Mouse (Mus musculus) fat pad, adult 2 months (tissue): ENCODE results near the gene Numbl.

Source experiments
- DNase-seq: peaks from one replicate; pipeline ENCODE4 v3.0.0-alpha.2; 2011; ENCODE audit warnings: low read depth, low spot score; ENCODE audit errors: extremely low read depth

The Numbl gene

DNA sequence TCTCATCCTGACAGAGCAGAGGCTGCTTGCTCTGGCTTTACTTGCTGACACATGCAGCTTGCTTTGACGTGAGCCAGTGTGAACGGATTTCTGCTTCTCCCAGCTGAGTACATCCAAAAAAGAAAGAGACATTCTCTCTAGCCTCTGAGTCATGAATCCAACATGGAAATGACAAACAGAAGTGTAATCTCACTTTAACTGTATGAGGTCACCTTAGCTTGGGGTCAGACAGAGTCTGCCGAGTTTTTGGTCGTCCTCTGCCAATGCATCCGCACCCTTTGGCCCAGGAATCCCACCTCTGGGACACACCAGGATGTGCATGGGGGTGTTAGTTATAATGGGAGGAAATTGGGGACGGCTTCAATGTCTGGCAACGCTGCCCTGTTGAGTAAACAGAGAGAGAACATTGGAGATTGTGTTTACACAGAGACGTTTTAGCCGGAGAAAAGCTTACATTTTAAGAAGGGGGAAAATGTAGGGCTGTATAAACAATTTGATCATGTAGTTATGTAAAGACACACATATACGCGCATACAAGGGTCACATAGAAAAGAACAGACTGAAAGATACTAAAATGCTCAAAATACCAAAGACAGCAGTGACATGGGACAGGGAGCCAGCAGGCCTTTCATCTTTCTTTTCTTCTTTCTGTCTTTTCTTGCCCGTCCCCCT lies 33.7 kb downstream of the Numbl start:
- no peak for DNase-seq

DNA sequence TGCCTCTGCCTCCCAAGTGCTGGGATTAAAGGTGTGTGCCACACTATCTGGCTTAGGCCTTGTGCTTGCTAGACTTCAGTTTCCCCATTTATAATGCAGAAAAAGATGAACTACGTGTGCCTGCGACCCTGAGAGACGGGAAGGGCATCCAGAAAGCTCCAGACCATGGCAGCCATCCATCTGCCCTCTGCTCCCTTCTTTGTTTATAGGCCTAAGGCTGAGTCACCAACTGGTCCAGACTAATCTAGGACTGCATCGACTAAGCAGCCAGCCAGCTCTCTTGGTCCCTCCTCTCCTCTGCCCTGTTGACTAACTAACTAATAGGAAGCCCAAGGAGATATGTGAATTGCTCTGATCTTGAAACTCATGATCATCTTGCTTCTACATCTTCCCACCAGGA lies 37.7 kb downstream of the Numbl start:
- no peak for DNase-seq

DNA sequence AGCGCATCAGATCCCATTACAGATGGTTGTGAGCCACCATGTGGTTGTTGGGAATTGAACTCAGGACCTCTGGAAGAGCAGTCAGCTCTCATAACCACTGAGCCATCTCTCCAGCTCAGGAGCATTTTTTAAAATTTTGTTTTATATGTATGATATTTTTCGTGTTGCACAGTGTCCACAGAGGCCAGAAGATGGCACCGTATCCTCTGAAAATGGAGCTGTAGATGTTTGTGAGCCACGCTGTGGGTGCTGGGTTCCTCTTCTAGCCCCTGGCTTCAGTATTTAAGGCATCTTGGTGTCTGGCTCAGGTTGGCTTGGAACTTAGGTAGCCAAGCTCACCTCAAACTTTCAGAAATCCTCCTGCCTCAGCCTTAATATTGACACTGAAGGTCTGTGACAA lies 38.3 kb downstream of the Numbl start:
- DNase-seq: no peak

DNA sequence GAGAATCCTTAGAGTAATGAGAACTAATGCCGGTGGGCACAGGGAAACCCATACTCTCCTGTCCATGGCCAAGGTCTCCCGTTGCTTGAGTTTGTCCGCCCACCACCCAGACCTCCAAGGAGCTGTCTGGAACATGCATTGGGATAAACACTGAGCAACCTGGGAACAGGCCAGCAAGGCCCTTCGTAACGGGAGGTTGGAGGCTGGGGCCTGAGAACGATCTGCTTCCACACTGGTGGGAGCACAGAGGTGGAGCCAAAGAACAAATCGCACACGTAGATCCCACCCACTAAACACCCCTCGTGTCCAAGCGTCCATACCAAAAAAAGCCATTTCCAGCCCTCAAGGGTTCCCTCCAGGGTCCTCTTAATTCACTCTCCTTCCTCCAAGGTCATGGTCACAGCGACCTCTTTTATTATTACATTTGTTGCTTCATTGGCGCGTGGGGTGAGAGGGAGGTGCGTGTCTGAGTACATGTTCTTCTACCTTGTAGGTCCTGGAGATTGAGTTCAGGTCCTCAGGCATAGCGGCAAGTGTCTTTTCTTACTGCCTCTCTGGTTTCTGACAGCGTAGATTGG lies 39.9 kb downstream of the Numbl start:
- no peak for DNase-seq

DNA sequence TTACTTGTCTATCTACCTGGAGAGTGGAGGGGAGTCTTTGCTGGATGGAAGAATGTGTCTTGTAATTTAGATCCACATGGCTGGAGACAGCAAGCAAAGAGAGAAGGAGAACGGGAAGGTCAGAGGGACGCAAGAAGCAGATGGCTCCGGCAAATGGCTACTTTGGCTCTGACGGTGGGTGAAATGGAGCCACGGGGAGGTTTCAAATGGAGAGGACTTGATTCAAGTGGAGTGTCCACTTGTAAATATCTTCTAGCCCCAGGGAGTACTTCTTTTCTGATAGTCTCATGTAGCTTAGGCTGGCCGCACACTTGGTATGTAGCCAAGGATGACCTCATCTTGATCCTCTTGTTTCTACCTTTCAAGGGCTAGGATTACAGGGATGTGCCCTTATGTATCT lies 40.6 kb downstream of the Numbl start:
- DNase-seq: no peak

DNA sequence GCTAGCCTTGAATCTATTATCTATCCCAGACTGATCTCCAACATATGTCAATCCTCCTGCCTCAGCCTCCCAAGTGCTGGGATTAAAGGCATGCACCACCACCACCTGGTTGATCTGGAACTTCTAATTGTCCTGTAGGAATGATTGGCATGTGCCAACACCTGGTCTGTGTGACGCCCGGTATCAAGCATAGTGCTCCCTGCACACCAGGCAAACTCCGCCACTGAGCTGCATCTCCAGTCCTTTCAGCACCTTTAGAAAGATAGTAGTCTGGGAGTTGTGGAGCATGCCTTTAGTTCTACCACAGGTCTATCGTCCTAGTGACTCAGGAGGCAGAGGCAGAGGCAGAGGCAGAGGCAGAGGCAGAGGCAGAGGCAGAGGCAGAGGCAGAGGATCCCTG lies 42.1 kb downstream of the Numbl start:
- no peak for DNase-seq

DNA sequence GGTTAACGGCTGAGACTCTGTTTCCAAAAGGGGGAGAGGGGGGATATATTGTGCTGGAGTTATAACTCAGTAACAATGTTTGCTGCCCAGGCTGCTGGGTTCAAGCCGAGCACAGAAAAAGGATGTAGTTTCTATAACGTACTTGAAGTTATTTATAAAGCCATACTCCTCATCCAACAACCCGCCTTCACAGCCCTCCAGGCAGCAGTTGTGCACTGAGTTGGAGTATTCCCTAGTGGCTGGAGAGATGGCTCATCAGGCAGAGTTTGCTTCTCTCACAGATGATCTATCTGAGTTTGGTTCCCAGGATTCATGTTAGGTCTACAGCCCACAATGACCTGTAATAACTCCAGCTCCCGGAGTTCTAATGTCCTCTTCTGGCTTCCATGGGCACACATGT lies 42.6 kb downstream of the Numbl start:
- DNase-seq: no peak

DNA sequence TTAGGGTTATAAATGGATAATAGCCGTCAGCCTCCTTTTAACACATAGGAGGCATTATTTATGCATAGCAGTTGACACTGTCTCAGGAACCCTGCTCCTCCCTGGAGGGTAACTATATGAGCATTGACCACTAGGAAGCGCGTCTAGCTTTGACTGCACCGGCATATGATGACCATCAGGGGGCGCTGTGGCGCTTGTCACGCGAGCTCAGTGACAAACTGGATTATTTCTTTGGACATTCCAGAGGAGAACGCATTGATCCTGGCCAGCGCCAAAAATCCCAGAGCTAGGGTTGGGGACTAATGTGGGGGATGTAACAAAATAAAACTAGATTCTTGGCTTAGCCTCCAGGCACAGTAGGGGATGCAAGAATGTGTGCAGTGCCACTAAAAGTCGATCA lies 43.9 kb downstream of the Numbl start:
- peak; percentile 51 for DNase-seq

DNA sequence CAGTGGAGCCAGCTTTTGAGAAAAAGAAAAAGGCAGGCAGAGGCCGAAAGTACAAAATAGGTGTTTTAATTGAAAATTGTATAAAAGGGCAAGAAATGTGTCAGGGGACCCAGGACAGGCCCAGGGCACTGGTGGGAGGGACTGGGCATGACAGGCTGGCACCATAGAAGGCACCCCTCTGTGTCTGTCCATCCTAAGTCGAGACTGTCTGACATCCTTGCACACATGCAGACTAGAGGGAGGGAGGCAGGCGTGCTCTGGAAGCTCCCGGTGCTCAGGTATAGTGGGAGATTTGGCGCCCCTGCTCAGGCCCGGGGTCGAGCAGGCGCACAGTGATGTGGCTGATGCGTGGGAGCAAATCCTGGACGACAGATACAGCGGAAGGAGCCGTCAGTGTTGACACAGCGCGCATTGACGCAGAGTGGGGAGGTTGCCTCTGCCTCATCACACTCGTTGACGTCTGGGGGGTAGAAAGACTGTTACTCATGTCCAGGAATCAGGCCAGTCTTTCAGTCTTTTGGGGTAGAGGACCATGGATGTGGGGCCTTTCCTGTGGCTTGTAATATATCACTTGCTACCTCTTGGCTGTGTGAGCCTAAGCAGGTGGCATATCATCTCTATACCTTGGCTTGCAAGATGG lies 47.0 kb downstream of the Numbl start:
- DNase-seq: no peak

DNA sequence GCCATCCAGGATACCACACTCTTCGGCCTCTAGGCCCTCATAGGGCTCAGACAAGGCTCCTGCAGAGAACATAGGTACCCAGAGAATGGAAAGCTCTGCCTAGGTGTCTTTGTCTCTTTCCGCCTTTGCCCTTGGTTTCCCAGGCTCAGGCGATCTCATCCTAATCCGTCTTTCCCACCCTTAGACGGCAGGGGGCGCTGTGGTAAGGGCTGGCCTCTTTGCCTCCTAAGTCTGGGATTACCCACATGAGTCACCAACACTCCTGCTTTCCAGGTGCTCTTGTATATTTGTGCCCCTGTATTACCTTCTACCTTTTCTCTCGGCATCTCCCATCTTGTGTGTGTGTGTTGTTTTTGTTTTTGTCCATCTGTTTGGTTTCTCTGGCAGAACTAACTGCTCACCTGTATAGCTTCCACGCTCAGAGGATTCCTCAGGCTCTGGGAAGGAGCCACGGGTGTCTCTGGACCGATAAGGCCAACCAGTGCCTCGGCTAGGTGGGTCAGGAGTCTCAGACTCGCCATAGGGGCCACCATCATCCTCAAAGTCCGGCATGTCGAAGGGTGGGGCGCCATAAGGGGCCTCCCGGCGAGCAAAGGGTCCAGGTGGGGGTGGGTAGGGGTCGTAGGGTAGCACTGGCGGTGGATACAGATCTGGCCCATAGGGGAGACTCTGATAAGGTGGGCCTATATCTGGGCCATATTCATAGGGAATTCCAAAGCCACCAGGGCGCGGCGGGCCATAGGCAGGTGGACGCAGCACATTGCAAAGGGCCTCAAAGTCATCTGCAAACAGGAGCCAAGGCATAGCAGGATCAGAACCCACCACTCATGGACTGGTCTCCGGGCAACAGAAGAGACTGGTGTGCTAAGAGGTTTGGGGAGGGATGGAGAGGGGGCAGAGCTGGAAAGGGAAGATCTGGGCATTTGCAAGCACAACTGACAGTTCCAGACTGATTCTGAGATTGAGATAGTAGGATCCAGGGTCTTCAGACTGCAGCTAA lies 48.2 kb downstream of the Numbl start:
- no peak for DNase-seq

DNA sequence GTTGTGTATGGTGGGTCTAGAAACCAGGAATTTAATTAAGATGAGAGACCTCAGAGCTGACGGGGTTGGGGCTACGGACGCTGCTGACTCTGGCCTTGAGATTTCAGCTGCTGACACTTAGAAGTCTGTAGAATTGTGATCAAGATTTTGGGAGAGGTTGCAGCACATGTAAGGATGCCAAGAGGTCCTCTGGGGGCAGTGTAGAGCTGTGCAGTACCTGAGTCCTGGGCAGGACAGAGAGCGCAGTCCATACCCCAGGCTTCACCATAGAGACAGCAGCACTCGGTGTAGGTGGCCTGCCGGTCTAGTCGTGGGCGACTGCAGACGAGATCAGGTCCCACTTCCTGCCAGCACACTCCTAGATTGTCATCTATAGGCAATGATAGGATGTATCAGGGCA lies 49.3 kb downstream of the Numbl start:
- DNase-seq: no peak

DNA sequence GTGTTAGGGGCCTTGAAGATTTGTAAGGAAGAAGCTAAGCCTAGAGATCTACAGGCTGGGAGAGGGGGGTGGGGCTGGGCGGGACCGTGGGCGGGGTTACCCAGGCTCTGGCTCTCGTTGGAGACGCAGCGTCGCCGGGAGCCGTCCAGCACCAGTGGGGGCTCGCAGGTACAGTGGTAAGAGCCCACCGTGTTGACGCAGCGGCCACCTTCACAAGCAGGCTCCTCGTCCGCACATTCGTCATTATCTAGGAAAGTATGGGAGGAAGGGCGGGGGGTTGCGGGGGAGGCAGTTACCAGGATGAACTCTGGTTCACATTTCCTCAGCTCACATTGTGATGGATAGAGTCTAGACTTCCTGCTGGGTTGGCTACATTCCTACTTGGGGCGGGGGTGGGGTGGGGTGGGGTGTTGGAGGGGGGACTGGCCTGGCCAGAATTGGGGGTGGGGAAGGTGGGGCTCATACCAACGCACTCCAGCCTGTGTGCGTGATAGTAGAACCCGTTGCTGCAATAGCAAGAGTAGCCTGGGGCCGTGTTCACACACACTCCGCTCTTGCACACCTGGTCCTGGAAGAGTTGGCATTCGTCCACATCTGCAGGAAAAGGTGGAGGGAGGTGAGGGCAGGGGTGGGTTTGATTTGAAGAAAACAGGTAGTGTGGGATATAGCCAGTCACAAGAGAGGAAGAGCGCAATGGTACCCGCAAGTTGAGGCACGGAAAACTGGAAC lies 50.8 kb downstream of the Numbl start:
- DNase-seq: no peak

DNA sequence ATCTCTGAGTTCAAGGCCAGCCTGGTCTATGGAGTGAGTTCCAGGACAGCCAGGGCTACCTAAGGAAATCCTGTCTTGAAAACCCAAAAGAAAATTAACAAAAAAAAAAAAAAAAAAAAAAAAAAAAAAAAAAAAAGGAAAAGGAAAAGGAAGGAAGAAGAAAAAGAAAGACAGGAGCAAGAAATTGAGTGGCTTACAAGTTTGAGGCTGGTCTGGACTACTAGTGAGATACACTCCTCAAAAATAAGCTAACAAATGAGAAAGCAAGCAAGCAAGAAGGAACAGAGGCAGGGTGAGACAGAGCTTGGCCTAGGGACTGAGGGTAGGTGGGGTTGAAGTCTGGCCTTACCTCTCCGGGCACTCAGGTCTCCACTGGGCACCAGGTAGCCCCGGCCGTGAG lies 51.6 kb downstream of the Numbl start:
- no peak for DNase-seq

DNA sequence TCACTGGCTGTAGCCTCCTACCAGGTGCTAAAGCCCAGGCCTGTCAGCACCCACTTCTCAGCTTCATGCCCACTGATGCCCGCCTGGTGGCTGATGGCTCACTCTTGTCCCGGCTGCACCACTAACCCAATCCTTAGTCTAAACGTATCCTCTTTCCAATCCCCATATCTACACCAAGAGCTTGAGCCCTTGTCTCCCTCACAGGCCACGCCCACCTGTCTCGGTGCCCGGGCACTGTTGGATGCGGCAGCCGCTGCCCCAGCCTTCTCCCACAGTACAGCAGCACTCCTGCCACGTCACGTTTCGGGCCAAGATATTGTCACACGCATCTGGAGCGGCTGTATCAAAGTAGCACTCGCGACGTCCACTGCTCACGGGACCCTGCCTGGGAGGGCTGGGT lies 52.1 kb downstream of the Numbl start:
- DNase-seq: no peak

DNA sequence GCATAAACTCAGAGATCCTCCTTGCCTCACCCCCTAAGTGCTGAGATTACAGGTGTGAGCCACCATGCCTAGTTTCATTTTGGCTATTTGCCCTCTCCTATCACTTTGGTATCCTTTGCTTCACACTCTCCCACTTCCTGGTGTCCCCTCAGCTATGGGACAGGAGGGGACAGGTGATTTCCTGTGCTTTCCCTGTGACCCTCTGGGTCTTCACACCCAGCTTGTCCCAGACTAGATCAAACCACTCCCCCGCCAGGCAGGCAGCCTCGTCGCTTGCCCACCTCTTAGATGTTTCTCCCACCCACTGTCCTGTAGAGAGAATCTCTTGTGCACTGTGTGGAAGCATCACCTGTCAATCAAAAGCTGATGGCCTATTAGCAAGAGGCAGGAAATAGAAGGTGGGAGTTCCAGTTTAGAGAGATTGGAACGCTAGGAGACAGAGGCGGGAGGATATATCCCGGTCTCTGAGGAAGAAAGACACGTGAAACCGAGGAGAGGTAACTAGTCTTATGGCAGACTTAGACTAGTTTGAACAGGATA lies 52.8 kb downstream of the Numbl start:
- DNase-seq: no peak

DNA sequence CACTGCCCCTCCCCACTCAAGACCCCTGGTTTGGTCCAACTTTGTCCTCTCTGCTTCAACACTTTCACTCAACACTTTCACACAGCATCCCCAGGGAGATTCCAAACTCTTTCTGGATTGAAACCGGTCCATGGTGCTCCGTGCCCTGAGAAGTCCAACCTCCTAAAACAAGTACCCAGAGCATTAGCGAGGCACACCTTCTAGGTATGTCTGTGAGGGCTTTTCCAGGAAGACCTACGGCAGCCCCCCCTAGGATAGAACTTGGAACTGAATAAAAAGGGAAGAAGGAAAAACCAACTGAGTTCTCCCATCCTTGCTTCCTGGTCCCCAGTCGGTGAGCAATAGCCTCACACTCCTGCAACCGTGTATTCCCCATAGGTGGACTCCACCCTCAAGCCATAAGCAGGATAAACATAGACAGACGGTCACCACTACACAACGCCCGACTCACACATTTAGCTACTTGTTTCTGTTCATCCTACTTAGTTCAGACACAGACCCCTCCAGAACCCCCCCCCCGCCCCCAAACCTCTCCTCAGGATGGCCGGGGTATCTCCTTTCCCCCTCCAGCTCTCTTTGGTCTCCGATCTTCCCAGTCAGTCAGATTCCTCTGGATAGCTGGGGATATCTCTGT lies 53.5 kb downstream of the Numbl start:
- no peak for DNase-seq

DNA sequence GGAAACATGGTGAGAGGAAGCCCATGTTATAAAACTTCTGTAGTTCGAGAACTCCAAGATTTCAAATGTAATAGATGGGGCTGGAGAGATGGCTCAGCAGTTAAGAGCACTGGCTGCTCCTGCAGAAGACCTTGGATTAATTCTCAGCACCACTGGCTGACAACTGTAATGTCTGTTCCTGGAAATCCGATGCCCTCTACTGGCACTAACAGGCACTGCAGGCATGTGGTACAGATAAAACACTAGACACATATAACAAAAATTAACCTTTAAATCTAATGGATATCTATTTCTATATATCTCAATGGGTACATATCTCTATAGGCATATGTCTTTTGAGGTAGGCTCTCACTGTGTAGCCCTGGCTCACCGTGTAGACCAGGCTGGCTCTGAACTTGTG lies 56.2 kb downstream of the Numbl start:
- DNase-seq: no peak

DNA sequence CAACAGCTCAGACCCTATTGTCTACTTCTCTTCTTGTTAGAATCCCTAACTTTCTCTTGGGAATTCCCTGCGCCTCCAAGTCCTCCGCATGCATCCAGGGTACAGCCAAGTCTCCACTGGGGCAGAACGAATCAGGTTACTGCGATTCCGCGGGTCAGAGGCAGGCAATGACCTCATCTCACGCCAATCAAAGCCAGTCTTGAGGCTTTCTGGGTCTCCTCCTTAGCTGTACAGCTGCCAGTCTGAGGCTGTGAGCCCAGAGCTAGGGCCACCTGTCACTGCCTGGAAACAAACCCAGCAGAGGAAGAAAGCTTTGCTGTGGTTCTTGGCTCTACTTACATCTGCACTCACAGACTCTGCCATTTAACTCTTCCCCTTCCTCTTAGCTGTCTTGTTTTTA lies 57.7 kb downstream of the Numbl start:
- no peak for DNase-seq

DNA sequence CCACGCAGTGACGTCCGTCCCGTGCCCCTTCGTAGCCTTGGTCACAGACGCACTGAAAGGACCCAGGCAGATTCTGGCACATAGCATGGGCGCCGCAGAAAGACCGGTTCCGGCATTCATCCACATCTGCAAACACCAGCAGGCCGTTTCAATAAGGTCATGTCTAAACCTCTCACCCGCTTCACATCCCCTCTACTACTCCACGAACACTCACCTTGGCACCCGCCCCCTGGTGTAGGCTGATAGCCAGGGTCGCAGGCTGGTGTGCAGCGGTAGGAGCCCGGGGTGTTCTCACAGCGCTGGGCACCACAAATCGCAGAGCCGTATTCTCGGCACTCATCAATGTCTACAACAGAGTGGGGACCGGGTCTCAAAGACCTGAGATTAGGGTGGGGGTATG lies 61.2 kb downstream of the Numbl start:
- no peak for DNase-seq

DNA sequence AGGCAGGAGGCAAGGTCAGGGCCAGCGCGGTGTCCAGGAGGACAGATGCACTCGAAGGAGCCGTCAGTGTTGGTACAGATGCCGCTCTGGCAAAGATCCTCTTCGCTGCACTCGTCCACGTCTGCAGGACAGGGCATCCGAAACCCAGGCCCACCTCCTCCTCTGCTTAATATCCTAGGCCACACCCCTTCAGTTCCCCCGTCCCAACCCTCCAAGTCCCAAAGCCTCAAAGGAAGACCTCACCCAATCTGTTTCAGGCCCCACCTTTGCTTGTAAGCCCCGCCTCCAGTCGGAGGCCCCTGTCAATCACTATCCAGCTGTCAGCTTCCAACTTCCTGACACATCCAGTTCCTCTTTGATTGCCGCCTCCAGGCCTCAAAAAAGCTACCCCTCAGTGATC lies 64.1 kb downstream of the Numbl start:
- no peak for DNase-seq
